Mouse (Mus musculus) MEL (cell line): ENCODE results near the gene Isca1. TPM values are rescaled to one million over a fixed set of nuclear protein-coding genes. Genes with fewer than 3 reads are reported as not detected.

Source experiments
- DNase-seq: peaks from one replicate; pipeline ENCODE4 v3.0.0; 2011; ENCODE audit warnings: low read depth, low spot score
- H3K27ac ChIP-seq: 2 replicates; pipeline ENCODE4 v1.5.1; 2012; ENCODE audit warnings: low read depth, mild to moderate bottlenecking, control low read depth, low read length, moderate library complexity; ENCODE audit not compliant: control insufficient read depth
- H3K27me3 ChIP-seq, 2 experiments: fragments of 150-350 bp in 1 of 2; sonication (generic) in 1 of 2; 2 replicates each; pipeline ENCODE4 v1.6.1; 2012; ENCODE audit warnings: low read length in 2 of 2, mild to moderate bottlenecking in 2 of 2, improper control_type of control experiment in 1 of 2, moderate library complexity in 1 of 2; ENCODE audit not compliant: insufficient read depth in 2 of 2, control insufficient read depth in 1 of 2
- H3K36me3 ChIP-seq, 2 experiments: 2 replicates each; pipeline ENCODE4 v1.6.1; 2012 to 2014; ENCODE audit warnings: low read length in 2 of 2, improper control_type of control experiment in 1 of 2, inconsistent platforms in 1 of 2, mild to moderate bottlenecking in 1 of 2; ENCODE audit not compliant: insufficient read depth in 2 of 2, control insufficient read depth in 1 of 2
- H3K4me1 ChIP-seq, 2 experiments: fragments of 150-350 bp in 1 of 2; sonication (generic) in 1 of 2; 2 replicates each; pipeline ENCODE4 v1.6.1; 2012; ENCODE audit warnings: low read length in 2 of 2, improper control_type of control experiment in 1 of 2, mild to moderate bottlenecking in 1 of 2; ENCODE audit not compliant: insufficient read depth in 2 of 2, control insufficient read depth in 1 of 2
- H3K4me3 ChIP-seq, 2 experiments: fragments of 150-350 bp in 1 of 2; sonication (generic) in 1 of 2; 2 replicates each; pipeline ENCODE4 v1.5.1; 2012; ENCODE audit warnings: low read depth in 2 of 2, low read length in 2 of 2, mild to moderate bottlenecking in 2 of 2, moderate library complexity in 2 of 2, control low read depth in 1 of 2, improper control_type of control experiment in 1 of 2; ENCODE audit not compliant: control insufficient read depth in 1 of 2, insufficient read depth in 1 of 2
- H3K79me2 ChIP-seq: 2 replicates; pipeline ENCODE4 v1.6.1; 2012; ENCODE audit warnings: mild to moderate bottlenecking, low read length, moderate library complexity; ENCODE audit not compliant: control insufficient read depth, poor library complexity, insufficient read depth
- H3K9ac ChIP-seq: 2 replicates; pipeline ENCODE4 v1.6.1; 2012; ENCODE audit warnings: low read depth, mild to moderate bottlenecking, control low read depth, low read length, moderate library complexity; ENCODE audit not compliant: control insufficient read depth, poor library complexity, severe bottlenecking
- H3K9me3 ChIP-seq: fragments of 150-350 bp; sonication (generic); replicated peaks from 2 replicates; pipeline ENCODE4 v1.6.1; 2012; ENCODE audit warnings: mild to moderate bottlenecking, low read length, improper control_type of control experiment, moderate library complexity; ENCODE audit not compliant: insufficient read depth
- BHLHE40 ChIP-seq: IDR thresholded peaks from 2 replicates; pipeline ENCODE4 v1.6.1; 2012; ENCODE audit warnings: low read depth, mild to moderate bottlenecking, inconsistent platforms, low read length, improper control_type of control experiment, borderline replicate concordance
- CHD1 ChIP-seq: IDR thresholded peaks from 2 replicates; pipeline ENCODE4 v1.6.1; 2012; ENCODE audit warnings: low read depth, mild to moderate bottlenecking, inconsistent platforms, low read length, improper control_type of control experiment
- CHD2 ChIP-seq: IDR thresholded peaks from 2 replicates; pipeline ENCODE4 v1.6.1; 2011; ENCODE audit warnings: low read length, improper control_type of control experiment
- CTCF ChIP-seq, 3 experiments: IDR thresholded peaks in 2 of 3; conservative IDR thresholded peaks in 1 of 3; 2 replicates each; pipeline ENCODE4 v1.5.1; 2011 to 2012; ENCODE audit warnings: low read length in 3 of 3, low read depth in 2 of 3, mild to moderate bottlenecking in 2 of 3, improper control_type of control experiment in 1 of 3, inconsistent platforms in 1 of 3, mixed read lengths in 1 of 3, moderate library complexity in 1 of 3; ENCODE audit not compliant: control insufficient read depth in 1 of 3, insufficient read depth in 1 of 3, poor library complexity in 1 of 3, severe bottlenecking in 1 of 3
- E2F4 ChIP-seq: IDR thresholded peaks from 2 replicates; pipeline ENCODE4 v1.6.1; 2011; ENCODE audit warnings: low read depth, low read length, improper control_type of control experiment, borderline replicate concordance
- ELF1 ChIP-seq: IDR thresholded peaks from 2 replicates; pipeline ENCODE4 v1.6.1; 2014; ENCODE audit warnings: low read depth, mild to moderate bottlenecking, inconsistent platforms, low read length, improper control_type of control experiment, moderate library complexity
- EP300 ChIP-seq, 2 experiments: IDR thresholded peaks; 2 replicates each; pipeline ENCODE4 v1.6.1; 2011; ENCODE audit warnings: improper control_type of control experiment in 2 of 2, low read length in 2 of 2, low read depth in 1 of 2, mild to moderate bottlenecking in 1 of 2
- ETS1 ChIP-seq: IDR thresholded peaks from 2 replicates; pipeline ENCODE4 v1.6.1; 2012; ENCODE audit warnings: low read depth, mild to moderate bottlenecking, inconsistent platforms, low read length, improper control_type of control experiment, moderate library complexity
- GABPA ChIP-seq: IDR thresholded peaks from 2 replicates; pipeline ENCODE4 v1.6.1; 2012; ENCODE audit warnings: low read depth, mild to moderate bottlenecking, inconsistent platforms, low read length, improper control_type of control experiment, moderate library complexity
- GATA1 ChIP-seq: IDR thresholded peaks from 2 replicates; pipeline ENCODE4 v1.6.1; 2011; ENCODE audit warnings: low read depth, low read length, improper control_type of control experiment
- HCFC1 ChIP-seq: IDR thresholded peaks from 2 replicates; pipeline ENCODE4 v1.6.1; 2012; ENCODE audit warnings: low read depth, mild to moderate bottlenecking, inconsistent platforms, low read length, improper control_type of control experiment, moderate library complexity
- JUND ChIP-seq: IDR thresholded peaks from 2 replicates; pipeline ENCODE4 v1.6.1; 2011; ENCODE audit warnings: low read depth, mild to moderate bottlenecking, improper control_type of control experiment, low read length
- KAT2A ChIP-seq: conservative IDR thresholded peaks from 2 replicates; pipeline ENCODE4 v1.6.1; 2012; ENCODE audit warnings: low read depth, low read length, improper control_type of control experiment, inconsistent platforms
- MAX ChIP-seq: IDR thresholded peaks from 2 replicates; pipeline ENCODE4 v1.6.1; 2011; ENCODE audit warnings: low read length, improper control_type of control experiment
- MEF2A ChIP-seq: IDR thresholded peaks from 2 replicates; pipeline ENCODE4 v1.6.1; 2014; ENCODE audit warnings: low read depth, mild to moderate bottlenecking, inconsistent platforms, low read length, improper control_type of control experiment; ENCODE audit not compliant: poor library complexity, insufficient replicate concordance, severe bottlenecking; ENCODE audit errors: extremely low read depth
- MYC ChIP-seq: IDR thresholded peaks from 2 replicates; pipeline ENCODE4 v1.6.1; 2011; ENCODE audit warnings: low read depth, mild to moderate bottlenecking, low read length, improper control_type of control experiment, moderate library complexity
- NELFE ChIP-seq: IDR thresholded peaks from 2 replicates; pipeline ENCODE4 v1.6.1; 2011; ENCODE audit warnings: low read depth, low read length, improper control_type of control experiment
- POLR2AphosphoS2 ChIP-seq: IDR thresholded peaks from 2 replicates; pipeline ENCODE4 v1.6.1; 2011; ENCODE audit warnings: low read length, improper control_type of control experiment
- RAD21 ChIP-seq: IDR thresholded peaks from 2 replicates; pipeline ENCODE4 v1.6.1; 2011; ENCODE audit warnings: mild to moderate bottlenecking, low read depth, low read length, improper control_type of control experiment
- RCOR1 ChIP-seq: IDR thresholded peaks from 2 replicates; pipeline ENCODE4 v1.6.1; 2012; ENCODE audit warnings: low read depth, mild to moderate bottlenecking, inconsistent platforms, low read length, improper control_type of control experiment
- SIN3A ChIP-seq: IDR thresholded peaks from 2 replicates; pipeline ENCODE4 v1.6.1; 2012; ENCODE audit warnings: low read length, improper control_type of control experiment, inconsistent platforms
- SMC3 ChIP-seq: IDR thresholded peaks from 2 replicates; pipeline ENCODE4 v1.6.1; 2011; ENCODE audit warnings: low read depth, low read length, improper control_type of control experiment
- TBP ChIP-seq: IDR thresholded peaks from 2 replicates; pipeline ENCODE4 v1.8.0; 2011; ENCODE audit warnings: low read depth, low read length, improper control_type of control experiment
- TCF12 ChIP-seq: IDR thresholded peaks from 2 replicates; pipeline ENCODE4 v1.6.1; 2014; ENCODE audit warnings: low read depth, mild to moderate bottlenecking, inconsistent platforms, low read length, improper control_type of control experiment, moderate library complexity
- UBTF ChIP-seq: IDR thresholded peaks from 2 replicates; pipeline ENCODE4 v1.6.1; 2012; ENCODE audit warnings: low read depth, mild to moderate bottlenecking, inconsistent platforms, low read length, improper control_type of control experiment, moderate library complexity, borderline replicate concordance; ENCODE audit not compliant: insufficient read depth
- USF2 ChIP-seq, 2 experiments: IDR thresholded peaks; 2 replicates each; pipeline ENCODE4 v1.6.1; 2011 to 2012; ENCODE audit warnings: improper control_type of control experiment in 2 of 2, low read length in 2 of 2, borderline replicate concordance in 1 of 2, inconsistent platforms in 1 of 2, low read depth in 1 of 2, mild to moderate bottlenecking in 1 of 2; ENCODE audit not compliant: insufficient read depth in 1 of 2
- ZC3H11A ChIP-seq: IDR thresholded peaks from 2 replicates; pipeline ENCODE4 v1.6.1; 2012; ENCODE audit warnings: low read depth, mild to moderate bottlenecking, inconsistent platforms, low read length, improper control_type of control experiment
- ZKSCAN1 ChIP-seq: IDR thresholded peaks from 2 replicates; pipeline ENCODE4 v1.6.1; 2012; ENCODE audit warnings: low read depth, mild to moderate bottlenecking, inconsistent platforms, low read length, improper control_type of control experiment, moderate library complexity
- ZMIZ1 ChIP-seq: IDR thresholded peaks from 2 replicates; pipeline ENCODE4 v1.6.1; 2012; ENCODE audit warnings: low read depth, mild to moderate bottlenecking, inconsistent platforms, low read length, improper control_type of control experiment, moderate library complexity
- ZNF384 ChIP-seq: IDR thresholded peaks from 2 replicates; pipeline ENCODE4 v1.6.1; 2012; ENCODE audit warnings: low read depth, mild to moderate bottlenecking, inconsistent platforms, low read length, improper control_type of control experiment
- polyA plus RNA-seq, 2 experiments: library from polyadenylated mRNA; stranded (reverse) in 1 of 2; unstranded in 1 of 2; fragments of >175 nt in 1 of 2; fragments of >200 nt in 1 of 2; gene quantifications; 2 replicates each; pipeline versions ENCODE4 v1.2.1 to v1.2.4; 2012; ENCODE audit warnings: low replicate concordance in 2 of 2, low read depth in 1 of 2; ENCODE audit not compliant: insufficient read length in 2 of 2, insufficient read depth in 1 of 2, missing spikeins in 1 of 2
- total RNA-seq: library from RNA; depleted of rRNA; stranded (reverse); fragments of 300-350 nt; gene quantifications from 2 replicates; pipeline ENCODE4 v1.2.3, GENCODE M21; 2012

Isca1 gene
- total and polyA plus RNA-seq, 3 experiments = 31.2 to 76.3 (median 63.5) TPM

DNA sequence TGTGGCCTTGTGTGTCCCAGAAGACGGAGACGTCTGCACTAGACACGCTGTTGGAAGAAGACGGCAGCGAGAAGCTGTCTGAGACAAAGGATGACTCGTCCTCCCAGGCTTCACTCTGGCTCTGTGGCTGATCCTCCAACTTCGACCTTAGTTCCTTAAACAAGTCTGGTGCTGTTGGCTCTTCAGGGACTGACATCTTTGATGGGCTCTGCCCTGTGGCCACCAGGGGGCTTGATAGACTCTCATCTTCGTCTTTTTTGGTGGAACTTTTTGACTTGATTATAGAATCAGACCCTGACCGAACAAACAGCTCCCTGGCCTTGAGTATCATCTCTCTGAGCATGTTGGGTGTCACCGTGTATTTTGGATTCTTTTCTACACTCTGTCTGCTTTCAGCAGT is 27.9 kb downstream of the Isca1 start:
- no peaks in the 10 kb centered on the region for H3K36me3 ChIP-seq
- H3K4me3 ChIP-seq = no peak overlapping the region
- H3K79me2 ChIP-seq = no peaks in the 10 kb centered on the region
- no peak overlapping the region for H3K9ac ChIP-seq
- no peak for TF ChIP-seq KAT2A
- 0 out of 2 replicates have a peak, but pooled peaks have one; percentile 38 for TF ChIP-seq SIN3A
- no peak for TF ChIP-seq GATA1
- TF ChIP-seq E2F4 = no peak
- no peak for TF ChIP-seq UBTF
- TF ChIP-seq EP300 (IDR thresholded peaks at IDR 0.05; ENCODE audit: low read depth in 1 of 2, low read length in 2 of 2) = no peak
- peak; percentile 36; the same call in 1 of the 2 replicates for TF ChIP-seq ZC3H11A
- TF ChIP-seq CTCF (IDR thresholded peaks at IDR 0.05 in 2 of 3, conservative IDR thresholded peaks at IDR 0.05 in 1 of 3; ENCODE audit: control insufficient read depth in 1 of 3, insufficient read depth in 1 of 3, low read depth in 2 of 3, low read length in 3 of 3, poor library complexity in 1 of 3, severe bottlenecking in 1 of 3) = peak; percentile 50 to 72 (median 60)
- peak; percentile 40 for TF ChIP-seq RAD21
- TF ChIP-seq ETS1 = no peak
- TF ChIP-seq MYC = no peak
- TF ChIP-seq RCOR1 = no peak
- TF ChIP-seq MAX = no peak
- TF ChIP-seq CHD1 = no peak
- TF ChIP-seq ELF1 = no peak
- TF ChIP-seq ZNF384 = no peak
- no peak for TF ChIP-seq ZKSCAN1
- TF ChIP-seq CHD2 = no peak
- no peak for TF ChIP-seq BHLHE40
- peak; percentile 69 for TF ChIP-seq SMC3
- 0 out of 2 replicates have a peak, but pooled peaks have one; percentile 28 for TF ChIP-seq TBP
- no peaks in the 10 kb centered on the region for H3K27me3 ChIP-seq
- H3K9me3 ChIP-seq = no peaks in the 10 kb centered on the region
- no peak overlapping the region for H3K27ac ChIP-seq
- DNase-seq = peak; percentile 72
- no peaks in the 10 kb centered on the region for H3K4me1 ChIP-seq

DNA sequence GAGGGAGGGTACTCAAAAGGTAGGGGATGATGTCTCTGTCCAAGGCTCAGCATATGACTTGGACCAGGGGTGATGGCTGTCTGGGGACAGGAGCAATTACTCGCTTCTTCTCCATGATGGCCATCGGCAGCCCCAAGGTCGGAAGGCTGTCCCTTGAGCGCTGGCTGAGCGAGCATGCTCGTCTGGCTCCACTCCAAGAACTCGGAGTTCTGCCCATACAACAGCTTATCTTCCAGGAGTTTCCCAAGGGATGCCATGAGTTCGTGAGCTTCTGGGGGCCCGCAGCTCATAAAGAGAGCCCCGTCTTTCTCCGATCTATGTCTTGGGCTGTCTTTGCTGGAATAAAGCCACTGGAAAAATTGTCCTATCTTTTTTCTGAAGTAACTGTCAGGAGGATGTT is 28.5 kb downstream of the Isca1 start:
- Histone ChIP-seq H3K4me1 (no peaks in the 10 kb centered on the region), H3K9ac (no peak overlapping the region), H3K36me3 (no peaks in the 10 kb centered on the region), H3K79me2 (no peaks in the 10 kb centered on the region), H3K27me3 (no peaks in the 10 kb centered on the region), H3K9me3 (no peaks in the 10 kb centered on the region), H3K4me3 (no peak overlapping the region), H3K27ac (no peak overlapping the region)
- no peak for DNase-seq
- TF ChIP-seq RCOR1 (no peak), NELFE (no peak), ZNF384 (no peak), TCF12 (no peak), POLR2AphosphoS2 (no peak), MEF2A (no peak), ZMIZ1 (no peak), USF2 (IDR thresholded peaks at IDR 0.05; ENCODE audit: borderline replicate concordance in 1 of 2, insufficient read depth in 1 of 2, low read depth in 1 of 2, low read length in 2 of 2) (no peak), JUND (no peak), BHLHE40 (no peak), GABPA (no peak), MAX (no peak), E2F4 (no peak), HCFC1 (no peak), ZC3H11A (no peak), UBTF (no peak), SIN3A (no peak), ELF1 (no peak)
